Mouse (Mus musculus) embryo, embryonic 9.5 days (tissue): Measurements from ENCODE around the gene Aggf1.

Source experiments
- DNase-seq: peaks from one replicate; pipeline ENCODE4 v3.0.0-alpha.2; 2017; ENCODE audit errors: extremely low spot score

Gene Aggf1

DNA sequence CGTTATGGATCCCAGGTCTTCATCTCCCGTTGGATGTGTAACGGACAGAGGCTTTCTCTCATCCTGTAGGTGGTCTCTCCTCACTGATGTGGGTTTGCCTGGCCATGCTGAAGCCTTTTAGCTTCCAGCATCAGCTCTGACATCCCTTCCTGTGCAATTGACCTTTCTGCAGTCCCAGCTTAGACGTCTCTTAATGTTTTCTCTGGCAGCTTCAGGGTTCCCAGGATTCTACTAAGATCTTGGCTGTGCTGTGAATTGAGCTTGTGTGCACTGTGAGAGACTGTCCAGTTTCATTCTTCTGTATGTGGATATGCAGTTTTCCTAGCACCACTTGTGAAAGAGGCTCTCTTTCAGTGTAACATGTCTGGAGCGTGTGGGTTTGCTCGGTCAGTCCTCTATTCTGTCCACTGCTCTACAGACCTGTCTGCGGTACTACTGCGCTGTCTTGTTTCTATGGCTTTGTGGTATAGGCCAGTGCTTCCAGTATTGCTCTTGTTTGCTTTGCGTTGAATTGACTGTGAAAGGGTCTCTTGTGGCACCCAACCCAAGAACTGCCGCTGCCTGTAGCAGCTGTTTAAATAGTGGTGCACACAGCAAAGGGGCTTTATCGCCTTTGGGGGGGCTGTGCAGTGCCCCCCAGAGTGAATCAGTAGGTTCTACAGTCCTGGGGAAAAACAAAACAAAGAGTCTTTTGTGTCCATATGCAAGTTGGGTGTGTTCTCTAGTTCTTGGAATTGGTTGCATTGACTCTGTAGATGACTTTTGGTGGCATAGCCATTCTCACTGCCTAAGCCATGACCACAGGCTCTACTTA lies 42.9 kb downstream of the Aggf1 start:
- no peak for DNase-seq

DNA sequence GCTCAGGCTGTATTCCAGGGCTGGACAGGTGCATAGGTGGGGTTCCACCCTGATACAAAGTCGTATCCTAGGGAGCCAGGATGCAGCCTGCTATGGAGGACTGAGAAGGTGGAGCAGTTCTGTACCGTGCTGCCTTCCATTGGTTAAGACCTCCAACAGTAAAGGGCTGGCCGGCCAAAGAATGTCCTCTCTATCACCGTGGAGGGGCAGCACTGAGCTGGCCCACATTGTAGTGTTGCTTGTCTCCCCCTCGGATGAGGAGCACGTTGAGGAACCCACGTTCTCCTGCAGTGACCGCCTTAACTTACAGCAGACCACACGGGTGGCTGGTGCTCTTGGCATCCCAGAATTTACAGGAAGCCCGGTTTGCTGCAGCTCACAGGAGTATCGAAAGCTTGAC lies 44.6 kb downstream of the Aggf1 start:
- DNase-seq: no peak

DNA sequence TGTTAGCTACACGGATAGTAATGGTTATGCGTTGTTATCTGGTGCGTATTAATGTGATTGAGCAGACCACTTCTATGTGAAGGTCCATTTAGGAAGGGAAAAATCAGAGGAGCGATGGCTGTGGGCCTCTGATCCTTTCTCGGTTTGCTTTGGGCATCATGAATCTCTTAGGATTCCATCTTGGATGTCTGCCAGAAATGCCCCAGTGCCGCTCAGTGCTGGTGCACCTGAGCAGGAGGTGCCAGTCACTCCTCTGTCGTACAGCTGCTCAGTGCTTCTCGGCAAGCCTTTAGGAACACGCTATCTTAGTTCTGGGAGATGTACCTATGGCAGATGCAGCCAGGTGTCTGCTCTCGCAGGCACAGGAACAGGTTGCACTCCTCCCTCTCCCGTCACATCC lies 46.4 kb downstream of the Aggf1 start:
- DNase-seq: no peak

DNA sequence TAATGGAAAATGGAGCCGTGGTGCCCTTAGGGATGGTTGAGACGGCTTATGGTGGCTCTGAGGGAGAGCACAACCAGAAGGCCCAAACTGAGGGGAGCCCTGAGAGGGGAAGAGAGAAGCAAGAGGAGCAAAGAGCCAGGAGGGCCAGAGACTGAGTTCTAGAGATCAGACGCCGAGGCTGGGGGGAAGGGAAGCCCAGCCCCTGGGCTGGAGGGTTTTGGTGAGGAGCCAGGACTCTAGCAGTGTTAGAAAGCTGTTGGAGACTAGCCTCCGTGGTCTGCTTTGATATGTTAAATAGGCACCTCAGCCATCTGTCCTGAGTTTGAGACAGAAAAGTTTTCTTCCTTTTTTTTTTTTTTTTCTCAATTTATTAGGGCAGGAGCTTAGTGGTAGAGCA lies 47.8 kb downstream of the Aggf1 start:
- no peak for DNase-seq

DNA sequence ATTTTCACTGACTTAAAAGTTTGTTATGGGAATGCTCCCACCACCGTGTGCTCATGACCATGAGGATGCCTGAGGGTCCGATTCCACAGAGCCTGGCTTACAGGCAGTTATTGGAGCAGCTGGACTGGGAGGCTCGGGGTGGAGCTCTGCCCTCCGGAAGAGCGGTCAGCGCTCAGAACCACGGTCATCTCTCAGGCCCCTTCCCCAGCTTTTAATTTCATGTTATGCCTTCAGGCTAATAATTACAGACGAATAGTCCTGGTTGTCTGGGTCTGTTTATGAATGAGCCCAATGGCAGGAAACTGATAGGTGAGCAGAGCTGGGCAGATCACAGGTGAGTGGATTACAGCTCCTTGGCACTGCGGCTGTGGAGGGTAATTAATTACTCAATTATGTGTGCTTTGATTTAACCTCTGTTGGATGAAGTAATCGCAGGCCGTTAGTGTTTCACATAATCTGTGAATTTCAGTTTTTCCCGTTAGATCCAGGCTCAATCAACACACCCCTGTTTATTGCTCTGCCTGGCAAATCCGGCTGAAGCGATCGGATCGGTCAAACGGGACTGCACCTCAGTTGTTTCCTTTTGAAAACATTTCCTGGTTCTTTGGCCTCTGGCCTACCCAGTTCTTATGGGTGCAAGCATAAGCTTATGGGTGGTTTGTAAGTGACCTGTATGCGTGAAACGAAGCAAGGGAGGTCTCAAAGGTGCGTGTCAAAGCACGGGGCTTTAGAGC lies 48.4 kb downstream of the Aggf1 start:
- DNase-seq: peak; percentile 46

DNA sequence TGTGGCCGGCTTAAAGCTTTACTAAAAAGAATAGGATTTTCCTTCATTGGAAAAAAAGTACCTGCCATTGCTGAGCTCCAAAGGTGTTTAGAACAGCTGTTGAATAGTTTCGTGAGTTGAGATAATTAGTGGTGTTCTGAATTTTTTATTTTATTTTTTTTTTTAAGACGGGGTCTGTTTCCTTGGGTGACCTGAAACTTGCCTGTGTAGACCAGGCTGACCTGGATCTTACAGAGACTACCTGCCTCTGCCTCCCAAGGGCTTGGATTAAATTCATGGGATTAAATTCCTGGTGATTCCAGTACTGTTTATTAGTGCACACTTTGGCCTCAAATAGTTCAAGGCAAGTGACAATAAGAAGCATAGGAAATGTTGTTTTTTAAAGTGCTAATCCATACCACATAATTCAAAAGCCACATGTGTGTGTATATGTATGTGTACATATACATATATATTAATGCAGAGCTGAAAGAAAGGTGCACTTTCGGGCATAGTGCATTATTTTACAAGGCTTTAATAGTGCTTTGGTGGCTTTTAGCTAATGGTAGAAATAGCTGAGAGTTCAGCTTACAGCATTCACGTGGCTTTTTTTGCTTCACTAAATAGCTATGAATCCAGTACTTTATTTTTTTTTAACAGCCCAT lies 49.1 kb downstream of the Aggf1 start:
- no peak for DNase-seq

DNA sequence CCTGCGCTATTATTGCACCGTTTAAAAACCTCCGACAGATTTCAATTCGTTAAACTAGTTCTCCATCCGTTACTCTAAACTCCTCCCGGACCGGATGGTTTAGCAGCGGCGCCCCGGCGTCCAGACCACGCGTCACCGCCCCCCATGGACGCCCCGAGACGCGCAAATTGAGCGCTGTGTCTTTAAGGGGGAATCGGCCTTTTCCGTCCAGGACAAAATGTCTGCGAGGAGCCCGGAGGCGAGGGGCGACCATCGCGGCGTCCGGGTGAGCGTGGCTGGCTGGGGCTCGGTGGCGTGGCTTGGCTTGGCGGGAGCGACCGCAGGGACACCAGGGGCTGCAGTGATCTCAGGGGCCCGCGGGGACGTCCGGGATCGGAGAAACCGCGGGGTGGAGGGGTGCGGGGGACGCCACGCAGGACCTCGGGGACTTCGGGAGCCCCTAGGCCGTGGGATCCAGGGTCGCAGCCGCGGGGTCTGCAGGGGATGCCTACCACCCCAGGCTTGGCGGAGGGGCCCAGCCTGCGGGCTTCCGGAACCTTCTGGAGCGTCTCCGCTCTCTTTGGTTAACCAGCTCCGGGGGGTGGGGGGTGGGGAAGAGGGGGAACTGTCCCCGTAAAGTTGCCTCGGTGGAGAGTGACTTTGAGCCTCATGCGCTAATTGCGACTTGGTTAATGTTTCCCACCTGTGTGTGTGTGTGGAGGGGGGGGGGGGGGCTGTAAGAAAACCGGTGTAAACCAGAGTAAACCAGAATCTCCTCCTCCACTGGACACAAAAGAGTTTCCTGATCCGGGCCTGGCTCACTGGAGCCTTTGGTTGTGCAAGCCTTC lies 49.9 kb downstream of the Aggf1 start:
- peak; percentile 84 for DNase-seq

DNA sequence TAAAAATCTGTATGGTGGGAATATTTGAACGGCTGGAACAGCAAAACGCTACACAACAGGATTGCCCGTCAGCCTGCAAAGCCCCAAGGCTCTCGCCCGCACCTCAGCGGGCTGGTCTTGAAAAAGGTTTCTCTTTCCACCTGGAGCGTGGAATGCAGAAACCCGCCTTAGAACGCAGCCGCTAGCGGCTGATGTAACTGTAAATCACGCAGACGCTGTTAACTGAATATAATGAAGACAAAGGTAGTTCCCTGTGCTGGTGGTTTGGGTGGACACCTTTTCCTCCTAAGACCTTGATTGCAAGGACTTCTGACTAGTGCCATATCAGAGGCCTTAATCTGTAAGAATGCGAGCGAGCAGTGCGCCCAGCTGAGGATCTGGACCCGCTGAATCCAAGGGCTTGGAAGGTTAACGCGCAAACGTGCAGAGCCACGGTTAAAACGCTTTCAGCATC lies 50.5 kb downstream of the Aggf1 start:
- no peak for DNase-seq

DNA sequence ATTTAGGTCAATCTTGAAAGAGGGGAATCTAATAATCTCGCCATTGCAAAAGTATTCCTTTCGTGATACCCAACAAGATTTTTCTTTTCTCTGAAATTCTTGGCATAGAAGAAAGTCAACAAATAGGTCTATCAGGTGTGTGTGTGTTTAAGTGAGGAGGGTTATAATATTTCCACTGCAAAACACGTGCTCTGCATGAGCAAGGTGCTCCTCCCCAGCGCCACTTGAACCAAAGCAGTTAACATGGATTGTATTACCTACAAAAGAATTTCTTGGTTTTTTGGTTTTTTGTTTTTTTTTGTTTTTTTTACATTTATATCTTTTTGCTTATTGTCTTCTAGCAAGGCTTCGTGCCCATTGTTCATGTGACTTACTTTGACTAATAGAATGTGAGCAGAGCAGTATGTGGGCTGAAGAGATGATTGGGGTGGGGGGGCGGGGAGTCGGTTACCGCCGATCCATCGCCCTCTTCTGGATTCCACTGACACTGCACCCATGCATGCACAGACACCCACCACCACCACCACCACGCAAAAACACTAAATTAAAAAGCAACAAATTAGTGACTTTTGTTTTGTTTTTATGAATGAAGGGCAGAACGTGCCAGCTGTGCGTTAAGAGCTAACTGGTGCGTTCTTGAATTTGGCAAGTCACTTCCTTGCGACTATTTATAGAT lies 51.1 kb downstream of the Aggf1 start:
- peak; percentile 78 for DNase-seq

DNA sequence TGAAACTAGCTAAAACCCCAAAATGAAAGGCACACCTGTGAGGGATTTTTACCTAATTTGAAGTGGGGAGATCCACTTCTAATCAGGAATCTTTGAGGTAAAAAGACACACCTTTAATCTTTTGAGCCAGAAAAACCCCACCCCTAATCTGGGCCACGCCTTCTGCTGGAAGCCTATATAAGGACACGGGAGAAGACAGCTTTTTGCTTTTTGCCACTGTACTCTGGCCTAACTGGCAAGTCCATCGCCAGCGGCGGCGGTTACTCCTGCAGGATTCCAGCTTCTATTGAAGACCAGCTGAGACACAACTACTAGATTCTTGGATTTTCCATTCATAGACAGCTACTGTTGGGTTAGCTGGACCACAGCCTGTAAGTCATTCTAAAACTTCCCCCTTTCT lies 51.8 kb downstream of the Aggf1 start, which contains the start of gene Zbed3:
Zbed3 (plus strand) TSS at position 213 of the 400 bp plus-strand sequence.
- no peak for DNase-seq

DNA sequence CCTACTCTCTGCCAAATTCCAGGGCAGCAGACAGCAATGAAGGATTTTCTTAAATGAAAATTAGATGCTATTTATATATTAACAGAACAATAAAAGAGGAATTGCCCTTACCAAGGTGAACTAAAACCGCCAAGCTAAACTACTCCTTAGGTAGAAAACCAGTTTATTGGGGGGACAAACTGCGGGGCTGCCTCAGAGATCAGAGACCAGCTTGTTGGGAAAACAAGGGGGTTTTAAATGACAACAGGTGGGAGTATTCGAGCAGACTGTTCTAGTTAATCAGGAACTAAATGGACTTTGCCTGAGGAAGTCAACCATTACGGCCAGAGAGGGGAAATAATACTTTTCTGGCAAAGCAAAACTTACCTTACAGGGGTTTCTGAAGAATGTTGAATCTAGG lies 54.7 kb downstream of the Aggf1 start:
- no peak for DNase-seq

DNA sequence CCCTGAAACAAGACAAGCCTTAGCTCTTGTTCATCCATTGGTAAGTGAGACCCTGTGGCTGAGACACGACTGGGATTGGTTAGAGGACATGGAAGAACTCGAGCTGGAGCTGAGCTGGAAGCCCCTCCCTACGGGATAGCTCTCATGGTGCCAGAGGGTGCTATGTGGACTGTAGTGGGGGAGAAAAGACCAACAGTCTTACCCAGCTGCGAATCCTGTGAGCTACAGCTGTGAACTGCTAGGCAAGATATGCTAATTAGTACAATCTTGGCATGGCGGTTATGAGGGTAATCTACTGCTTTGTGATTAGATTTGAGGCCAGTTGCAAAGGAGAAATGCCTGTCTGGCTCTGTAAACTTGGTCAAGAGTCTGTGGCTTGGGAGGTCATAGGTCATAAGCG lies 56.0 kb downstream of the Aggf1 start:
- DNase-seq: no peak

DNA sequence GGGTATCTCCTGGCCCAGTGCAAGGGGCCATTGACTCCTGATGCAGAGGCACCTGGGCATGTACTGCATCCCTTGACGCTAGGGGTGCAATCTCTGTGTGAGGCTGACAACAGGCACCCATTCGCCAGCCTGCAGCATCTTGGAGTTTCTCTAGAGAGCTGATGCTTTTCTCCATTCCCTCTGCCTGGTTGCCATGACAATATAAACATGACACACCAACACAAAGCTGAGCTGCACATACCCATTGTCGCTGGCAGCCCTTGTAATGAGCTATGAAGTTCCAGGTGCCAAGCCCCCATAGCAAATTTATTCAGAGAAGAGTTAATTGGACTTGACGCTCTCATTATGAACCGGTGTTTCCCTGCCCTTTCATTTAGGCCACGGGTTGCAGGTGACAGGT lies 63.1 kb downstream of the Aggf1 start:
- no peak for DNase-seq

DNA sequence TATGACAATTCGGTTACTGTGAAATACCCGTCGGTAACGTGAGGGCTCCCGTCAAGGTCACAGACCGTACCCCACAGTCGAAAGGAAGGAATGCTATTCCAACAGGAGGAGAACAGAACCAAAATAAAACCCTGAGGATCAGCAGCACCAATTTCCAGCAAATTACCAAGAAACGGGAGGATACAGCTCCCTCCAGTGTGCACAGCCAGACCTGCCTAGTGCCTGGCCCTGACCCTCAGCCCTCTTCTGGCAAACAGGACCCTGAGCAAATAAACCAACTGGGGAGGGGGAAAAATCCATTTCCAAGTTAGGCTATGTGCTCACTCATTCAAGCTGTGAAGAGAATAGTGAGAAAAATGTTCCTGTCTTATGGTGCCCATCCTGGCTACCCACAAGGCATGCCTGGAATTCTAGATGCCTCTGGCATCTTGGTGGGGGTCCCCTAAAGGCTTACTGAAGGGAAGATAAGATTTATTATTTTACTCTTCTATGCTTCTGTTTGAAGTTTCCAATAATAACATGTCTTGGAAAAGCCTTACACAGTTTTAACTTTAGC lies 68.0 kb downstream of the Aggf1 start:
- DNase-seq: no peak

DNA sequence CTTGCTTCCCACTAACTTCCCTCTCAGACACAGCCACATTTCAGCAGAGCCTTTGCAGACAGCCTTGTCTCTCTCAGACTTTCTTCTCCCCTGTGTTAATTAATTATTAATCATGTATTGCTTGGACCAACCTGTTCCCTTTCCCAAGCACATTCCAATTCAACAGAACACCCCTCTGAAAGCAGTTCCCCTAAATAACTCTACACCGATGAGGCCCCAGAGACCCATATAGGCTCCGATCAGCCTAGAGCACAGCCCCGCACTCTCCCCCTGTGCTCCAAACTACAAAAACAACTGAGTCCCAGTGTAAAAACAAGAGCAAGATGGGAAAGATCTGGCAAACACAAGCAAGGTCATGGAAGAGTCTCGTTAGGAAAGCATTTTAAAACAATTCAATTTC lies 68.6 kb downstream of the Aggf1 start:
- DNase-seq: no peak
